Mouse (Mus musculus) kidney, adult 2 months (tissue): ENCODE data around the gene Foxn3. TPM values are rescaled to one million over a fixed set of nuclear protein-coding genes. Genes with fewer than 3 reads are reported as not detected.
"Not testable (repeated sequence)": the region's sequence is repeated elsewhere in the genome, so short reads cannot be mapped to it uniquely, and the experiment has no call there.

Experiments
- DNase-seq: peaks from one replicate; pipeline ENCODE4 v3.0.0; 2021
- H3K27ac ChIP-seq: fragments of 200-500 bp; 2 replicates; pipeline ENCODE4 v1.5.1; 2012; ENCODE audit warnings: low read depth, low read length, control low read depth, inconsistent platforms; ENCODE audit not compliant: insufficient read depth
- H3K27me3 ChIP-seq: fragments of 200-500 bp; replicated peaks from 2 replicates; pipeline ENCODE4 v1.6.1; 2012; ENCODE audit warnings: mild to moderate bottlenecking, moderate library complexity, low read length, inconsistent platforms; ENCODE audit not compliant: control insufficient read depth, insufficient read depth
- H3K36me3 ChIP-seq: fragments of 200-500 bp; 2 replicates; pipeline ENCODE4 v1.6.1; 2012; ENCODE audit warnings: mild to moderate bottlenecking, moderate library complexity, low read length, inconsistent platforms; ENCODE audit not compliant: control insufficient read depth, insufficient read depth
- H3K4me1 ChIP-seq: fragments of 200-500 bp; 2 replicates; pipeline ENCODE4 v1.6.1; 2011; ENCODE audit warnings: low read length; ENCODE audit not compliant: control insufficient read depth, insufficient read depth
- H3K4me3 ChIP-seq: fragments of 200-500 bp; 2 replicates; pipeline ENCODE4 v1.5.1; 2011; ENCODE audit warnings: mild to moderate bottlenecking, low read depth, low read length, control low read depth; ENCODE audit not compliant: insufficient read depth
- CTCF ChIP-seq: fragments of 200-500 bp; conservative IDR thresholded peaks from 2 replicates; pipeline ENCODE4 v1.5.1; 2011; ENCODE audit warnings: low read depth, mild to moderate bottlenecking, control low read depth, low read length, moderate library complexity, mixed read lengths; ENCODE audit not compliant: insufficient read depth, insufficient read length
- POLR2A ChIP-seq: fragments of 200-500 bp; IDR thresholded peaks from one replicate; pipeline ENCODE4 v1.6.1; 2011; ENCODE audit warnings: low read depth, low read length, control low read depth
- WGBS: fragments of 180-500 bp; shearing (Covaris S2); methylation state at CpG from one replicate; pipeline ENCODE4 v1.1.7; 2018; 5-methylcytosine and 5-hydroxymethylcytosine counted together
- polyA plus RNA-seq: library from polyadenylated mRNA; depleted of rRNA; stranded (reverse); fragments of >200 nt; gene quantifications from 2 replicates; pipeline ENCODE4 v1.2.3, GENCODE M21; 2012

The Foxn3 gene
- polyA plus RNA-seq, 1 experiment = 28.0 TPM

- Histone ChIP-seq H3K27ac (no peak overlapping the region), H3K36me3 (no peaks in the 10 kb centered on the region), H3K4me1 (peaks cover 9% of the 10 kb centered on the region), H3K4me3 (no peak overlapping the region), H3K27me3 (no peaks in the 10 kb centered on the region)
- TF ChIP-seq POLR2A = no peak
- no peak for TF ChIP-seq CTCF
- DNase-seq = no peak
- 90% methylated on average over 5 of the region's 5 CpGs for WGBS
Measured at GRCm38 (mm10) chr12:99195655-99196054, 367.7 kb downstream of the Foxn3 start.

DNA sequence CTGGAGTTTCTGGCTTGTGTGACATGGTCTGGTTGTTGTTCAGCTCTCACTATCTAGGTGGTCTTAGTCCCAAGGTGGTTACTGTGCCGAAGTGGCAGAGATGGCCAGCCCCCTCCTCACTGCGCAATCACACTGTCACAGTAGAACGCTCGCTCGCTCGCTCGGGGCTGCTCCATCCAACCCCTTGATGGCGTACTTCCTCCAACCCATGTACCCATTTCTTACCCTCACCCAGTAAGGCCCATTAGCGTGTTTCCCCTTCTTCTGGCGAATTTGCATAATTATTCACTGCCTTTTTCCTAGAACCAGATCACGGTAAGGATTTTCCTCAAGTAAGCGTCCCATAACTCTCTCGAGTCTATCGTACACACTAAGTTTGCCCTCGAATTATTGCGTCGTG is 369.3 kb downstream of the Foxn3 start:
- not testable (repeated sequence) for H3K4me1 ChIP-seq, DNase-seq, H3K4me3 ChIP-seq, H3K36me3 ChIP-seq, H3K27ac ChIP-seq, H3K27me3 ChIP-seq
- WGBS = 95% methylated on average over 17 of the region's 17 CpGs

DNA sequence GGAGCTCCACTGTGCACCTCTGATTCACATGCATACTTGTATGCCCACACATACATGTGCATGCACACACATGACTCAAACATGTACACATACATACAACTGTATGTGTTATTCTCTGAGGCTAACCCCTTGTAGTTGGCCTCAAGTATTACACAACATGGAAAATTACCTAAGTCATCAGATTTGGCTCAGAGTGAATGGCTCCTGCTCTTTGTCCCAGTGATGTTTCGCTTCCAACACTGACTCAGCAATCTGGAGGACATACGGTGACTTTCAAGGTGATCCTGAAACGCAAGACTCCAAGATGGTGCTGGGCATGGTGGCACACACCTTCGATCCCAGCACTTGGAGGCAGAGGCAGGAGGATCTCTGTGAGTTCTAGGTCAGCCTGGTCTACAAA is 375.7 kb downstream of the Foxn3 start:
- TF ChIP-seq CTCF (no peak), POLR2A (no peak)
- no peak overlapping the region for H3K4me3 ChIP-seq
- H3K36me3 ChIP-seq = no peaks in the 10 kb centered on the region
- WGBS = 73% methylated on average over 4 of the region's 4 CpGs
- H3K4me1 ChIP-seq = no peaks in the 10 kb centered on the region
- no peaks in the 10 kb centered on the region for H3K27me3 ChIP-seq
- peak; percentile 43 for DNase-seq
- no peak overlapping the region for H3K27ac ChIP-seq

- Histone ChIP-seq H3K36me3 (no peaks in the 10 kb centered on the region), H3K4me3 (no peak overlapping the region), H3K27ac (no peak overlapping the region), H3K27me3 (no peaks in the 10 kb centered on the region), H3K4me1 (no peaks in the 10 kb centered on the region)
- DNase-seq = no peak
- 76% methylated on average over 4 of the region's 4 CpGs for WGBS
- no peak for TF ChIP-seq POLR2A
- TF ChIP-seq CTCF = no peak
Measured at GRCm38 (mm10) chr12:99186239-99186638, 377.1 kb downstream of the Foxn3 start.

GRCm38 (mm10) chr12:99183261-99183792 is 380.1 kb downstream of the Foxn3 start:
- Histone ChIP-seq H3K36me3 (no peaks in the 10 kb centered on the region), H3K4me3 (no peak overlapping the region), H3K27ac (no peak overlapping the region), H3K4me1 (no peaks in the 10 kb centered on the region), H3K27me3 (no peaks in the 10 kb centered on the region)
- WGBS = 81% methylated on average over 7 of the region's 7 CpGs
- no peak for DNase-seq
- TF ChIP-seq CTCF = no peak

- H3K27ac ChIP-seq = no peak overlapping the region
- no peak overlapping the region for H3K4me3 ChIP-seq
- no peaks in the 10 kb centered on the region for H3K27me3 ChIP-seq
- TF ChIP-seq POLR2A (no peak), CTCF (no peak)
- DNase-seq = no peak
- 90% methylated on average over 3 of the region's 3 CpGs for WGBS
- H3K36me3 ChIP-seq = no peaks in the 10 kb centered on the region
- H3K4me1 ChIP-seq = no peaks in the 10 kb centered on the region
Measured at GRCm38 (mm10) chr12:99182338-99182737, 381.0 kb downstream of the Foxn3 start.

- H3K36me3 ChIP-seq = no peaks in the 10 kb centered on the region
- no peak for DNase-seq
- 82% methylated on average over 3 of the region's 3 CpGs for WGBS
- no peaks in the 10 kb centered on the region for H3K27me3 ChIP-seq
- no peaks in the 10 kb centered on the region for H3K4me1 ChIP-seq
- TF ChIP-seq CTCF (no peak), POLR2A (no peak)
- no peak overlapping the region for H3K4me3 ChIP-seq
- H3K27ac ChIP-seq = no peak overlapping the region
Measured at GRCm38 (mm10) chr12:99180234-99180824, 383.1 kb downstream of the Foxn3 start.
